Mouse (Mus musculus) frontal cortex, postnatal 14 days (tissue): ENCODE data around the gene Nckap5.
"Not testable (repeated sequence)": the region's sequence is repeated elsewhere in the genome, so short reads cannot be mapped to it uniquely, and the experiment has no call there.

Experiments used
- DNase-seq, 2 experiments: peaks; one replicate each; pipeline ENCODE4 v3.0.0; 2022; ENCODE audit warnings: low spot score in 2 of 2

The Nckap5 gene

GRCm38 (mm10) chr1:126022959-126023358 lies 807.6 kb downstream of the Nckap5 start:
- DNase-seq = no peak

GRCm38 (mm10) chr1:126018654-126019053 lies 811.9 kb downstream of the Nckap5 start:
- not testable (repeated sequence) for DNase-seq

- no peak for DNase-seq
These were observed 818.9 kb downstream of the Nckap5 start for GRCm38 (mm10) chr1:126011661-126012091.

- DNase-seq = no peak
These were observed 823.0 kb downstream of the Nckap5 start for GRCm38 (mm10) chr1:126007571-126007970.

GRCm38 (mm10) chr1:126005672-126006071 lies 824.9 kb downstream of the Nckap5 start:
- no peak for DNase-seq

- DNase-seq = no peak
These were observed 834.1 kb downstream of the Nckap5 start for GRCm38 (mm10) chr1:125996540-125996939.

GRCm38 (mm10) chr1:125987803-125988202 lies 842.8 kb downstream of the Nckap5 start:
- DNase-seq = no peak

- no peak for DNase-seq
These were observed 846.0 kb downstream of the Nckap5 start for GRCm38 (mm10) chr1:125984570-125984969.

GRCm38 (mm10) chr1:125974649-125975048 lies 856.0 kb downstream of the Nckap5 start:
- no peak for DNase-seq

GRCm38 (mm10) chr1:125971933-125972332 lies 858.7 kb downstream of the Nckap5 start:
- DNase-seq = no peak

- no peak for DNase-seq
These were observed 862.9 kb downstream of the Nckap5 start for GRCm38 (mm10) chr1:125967671-125968070.

GRCm38 (mm10) chr1:125951026-125951425 lies 879.6 kb downstream of the Nckap5 start:
- no peak for DNase-seq

- no peak for DNase-seq
These were observed 881.5 kb downstream of the Nckap5 start for GRCm38 (mm10) chr1:125949076-125949475.

GRCm38 (mm10) chr1:125945136-125945535 lies 885.5 kb downstream of the Nckap5 start:
- DNase-seq = peak; percentile 10 to 28

- no peak for DNase-seq
These were observed 887.3 kb downstream of the Nckap5 start for GRCm38 (mm10) chr1:125943305-125943704.

- DNase-seq = no peak
These were observed 905.1 kb downstream of the Nckap5 start for GRCm38 (mm10) chr1:125925486-125925885.

- DNase-seq = no peak
These were observed 907.5 kb downstream of the Nckap5 start for GRCm38 (mm10) chr1:125923062-125923461.

GRCm38 (mm10) chr1:125920696-125921095 lies 909.9 kb downstream of the Nckap5 start:
- DNase-seq = no peak

GRCm38 (mm10) chr1:125912601-125913600 lies 917.7 kb downstream of the Nckap5 start, which contains the start of gene Lypd1:
Gene Lypd1, minus strand, starts transcription at chr1:125913101.
- peak in 1 of 2 experiments; percentile 7 for DNase-seq

GRCm38 (mm10) chr1:125911901-125912445 lies 918.6 kb downstream of the Nckap5 start:
- peak; percentile 40 to 41 for DNase-seq

GRCm38 (mm10) chr1:125911337-125911900 lies 919.2 kb downstream of the Nckap5 start:
- peak; percentile 14 to 44 for DNase-seq

GRCm38 (mm10) chr1:125910871-125911265 lies 919.7 kb downstream of the Nckap5 start:
- no peak for DNase-seq
